Mouse (Mus musculus) urinary bladder, postnatal 25 days (tissue): ENCODE results near the gene Irf8.
"Not testable (repeated sequence)": the region's sequence is repeated elsewhere in the genome, so short reads cannot be mapped to it uniquely, and the experiment has no call there.

ENCODE experiments used
- DNase-seq: peaks from one replicate; pipeline ENCODE4 v3.0.0; 2022; ENCODE audit warnings: low spot score

The Irf8 gene

DNA sequence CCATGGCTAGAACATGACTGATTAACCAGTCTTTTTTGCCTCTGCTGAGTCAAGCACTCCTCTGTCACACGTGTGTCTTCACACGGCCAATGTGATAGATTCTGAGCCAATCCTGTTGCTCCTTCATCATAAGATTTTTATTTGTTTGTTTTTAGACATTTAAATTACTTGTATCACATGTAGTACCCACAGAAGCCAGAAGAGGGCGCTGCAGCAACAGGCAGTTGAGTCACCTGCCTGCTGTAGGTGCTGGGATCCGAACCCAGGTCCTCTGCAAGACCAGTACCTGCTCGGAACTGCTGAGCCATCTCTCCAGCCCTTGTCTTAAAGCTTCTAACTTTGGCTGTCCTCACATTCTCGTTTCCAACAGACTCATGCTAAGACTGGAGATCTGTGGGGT lies 13.1 kb upstream of the Irf8 start:
- no peak for DNase-seq

DNA sequence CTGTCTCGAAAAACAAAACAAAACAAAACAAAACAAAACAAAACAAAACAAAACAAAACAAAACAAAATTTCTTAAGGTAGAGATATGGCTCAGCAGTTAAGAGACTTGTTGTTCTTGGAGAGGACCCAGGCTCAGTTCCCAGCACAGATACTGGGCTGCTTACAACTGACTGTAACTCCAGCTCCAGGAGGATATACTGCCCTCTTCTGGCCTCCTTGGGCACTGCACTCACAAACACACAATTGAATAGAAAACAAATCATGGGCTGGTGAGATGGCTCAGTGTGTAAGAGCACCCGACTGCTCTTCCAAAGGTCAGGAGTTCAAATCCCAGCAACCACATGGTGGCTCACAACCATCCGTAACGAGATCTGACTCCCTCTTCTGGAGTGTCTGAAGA lies 12.1 kb upstream of the Irf8 start:
- not testable (repeated sequence) for DNase-seq

DNA sequence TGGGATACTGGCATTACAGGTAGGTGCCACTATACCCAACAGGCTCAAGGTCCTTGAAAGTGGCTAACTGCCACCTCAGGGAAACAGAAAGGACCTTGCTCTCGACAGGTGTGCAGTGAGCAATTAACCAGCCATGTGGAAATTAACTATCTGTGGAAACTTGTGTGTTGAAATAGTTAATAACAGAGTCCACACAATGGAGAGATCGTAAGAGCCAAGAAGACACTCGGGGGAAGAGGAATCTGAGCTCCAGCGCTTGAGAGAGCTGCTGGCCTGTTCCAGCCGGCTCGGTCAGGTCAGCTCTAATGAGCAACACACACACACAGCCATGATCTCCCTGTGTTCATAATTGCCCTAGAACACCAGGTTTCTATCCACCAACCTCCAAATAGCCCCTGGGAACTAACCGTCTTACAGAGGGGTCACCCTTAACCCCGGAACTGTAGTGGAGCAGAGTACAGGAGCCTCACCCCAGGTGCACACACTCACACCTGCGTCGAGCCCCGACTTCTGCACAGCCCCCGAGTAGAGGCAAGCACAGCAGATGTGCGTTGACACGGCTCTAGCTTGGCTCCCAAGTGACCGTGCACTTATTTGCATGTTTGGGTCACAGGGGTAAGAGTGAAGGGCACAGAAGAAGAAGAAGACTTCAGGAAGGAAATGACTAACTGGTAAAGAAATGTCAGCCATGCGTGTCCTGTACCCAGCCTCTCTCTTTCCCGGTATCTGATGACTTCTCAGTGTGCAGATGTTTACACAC lies 11.2 kb upstream of the Irf8 start:
- no peak for DNase-seq

DNA sequence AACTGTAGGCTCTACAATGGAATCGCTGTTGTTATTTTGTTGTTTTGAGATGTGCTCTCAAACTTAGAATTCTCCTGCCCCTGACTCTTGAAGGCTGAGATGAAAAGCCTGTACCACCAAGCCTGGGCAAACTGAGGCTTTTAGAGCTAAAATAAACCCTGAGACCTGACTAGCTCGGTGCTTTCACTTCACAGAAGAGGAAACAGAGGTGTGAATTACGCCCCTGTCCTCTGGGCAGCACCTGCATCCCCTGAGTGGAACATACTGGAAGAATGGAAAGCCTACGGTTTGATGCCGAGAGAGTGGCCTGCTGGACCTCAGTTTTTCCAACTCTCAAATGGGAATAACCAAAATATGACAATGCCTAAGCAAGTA lies 10.6 kb upstream of the Irf8 start:
- no peak for DNase-seq

DNA sequence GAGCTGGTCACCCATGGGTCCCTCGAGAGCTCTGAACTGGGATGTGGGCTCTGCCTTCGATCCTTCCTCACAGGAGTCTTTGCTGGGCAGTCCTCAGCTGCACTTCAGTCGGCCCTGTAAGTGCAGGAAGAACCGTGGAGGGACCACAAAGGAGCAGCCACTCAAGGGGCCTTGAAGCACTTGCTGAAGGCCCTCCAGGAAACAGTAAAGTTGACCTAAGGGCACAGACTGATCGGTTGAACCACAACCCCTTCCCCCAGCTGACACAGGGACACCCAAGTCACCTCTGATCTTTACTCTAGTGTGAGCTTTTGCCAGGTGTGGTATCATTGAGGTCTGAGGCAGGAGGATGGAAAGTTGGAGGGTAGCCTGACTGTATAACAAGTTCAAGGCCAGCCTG lies 10.1 kb upstream of the Irf8 start:
- DNase-seq, result no peak

DNA sequence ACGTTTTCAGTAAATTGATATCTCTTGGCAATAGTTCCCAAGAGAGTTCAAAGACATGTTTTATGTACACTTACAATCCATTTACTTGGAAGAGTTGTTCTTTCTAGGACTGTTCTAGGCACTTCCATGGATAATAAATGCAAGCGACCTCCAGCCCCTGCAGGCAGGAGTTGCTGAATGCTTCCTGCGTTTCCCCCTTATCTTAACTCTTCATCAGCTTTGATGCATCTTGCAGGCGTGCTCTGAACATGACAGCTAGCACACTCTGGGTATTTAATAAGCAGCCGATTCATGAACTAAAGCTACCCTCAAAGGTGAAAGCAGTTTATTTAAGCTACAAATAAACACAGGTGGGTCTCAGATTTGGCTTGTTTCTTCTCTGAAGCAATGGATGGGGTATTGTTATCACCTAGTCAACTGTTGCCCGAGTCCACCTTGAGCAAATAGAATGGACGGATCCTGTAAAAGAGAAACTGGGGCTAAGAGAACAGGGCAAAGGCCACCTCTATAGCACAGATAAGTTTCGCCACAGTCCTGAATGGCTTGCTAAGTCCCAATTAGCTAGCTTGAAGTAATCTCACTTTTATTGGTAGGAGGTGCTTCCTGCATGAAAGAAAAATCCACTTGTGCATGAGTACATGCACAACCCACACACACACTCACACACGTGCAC lies 7.5 kb upstream of the Irf8 start:
- no peak for DNase-seq

DNA sequence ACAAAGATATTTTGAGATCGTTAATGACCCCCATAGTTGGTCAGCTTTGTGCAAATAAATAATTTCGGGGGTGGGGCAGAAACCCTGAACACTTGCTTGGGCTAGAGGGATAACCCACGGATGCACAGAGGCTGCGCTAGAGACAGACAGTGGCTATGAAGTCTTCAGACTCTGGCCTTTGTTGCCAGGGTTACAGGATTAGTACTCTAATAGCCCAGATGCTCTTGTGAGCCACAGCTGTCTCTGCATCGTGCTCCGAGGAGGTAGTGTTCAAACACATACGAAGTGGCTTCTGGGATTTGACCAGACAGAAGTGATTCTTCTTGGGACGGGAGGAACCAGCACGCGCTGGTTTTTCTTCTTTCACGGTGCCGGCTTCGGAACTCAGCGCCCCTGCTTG lies 4.6 kb upstream of the Irf8 start:
- no peak for DNase-seq

DNA sequence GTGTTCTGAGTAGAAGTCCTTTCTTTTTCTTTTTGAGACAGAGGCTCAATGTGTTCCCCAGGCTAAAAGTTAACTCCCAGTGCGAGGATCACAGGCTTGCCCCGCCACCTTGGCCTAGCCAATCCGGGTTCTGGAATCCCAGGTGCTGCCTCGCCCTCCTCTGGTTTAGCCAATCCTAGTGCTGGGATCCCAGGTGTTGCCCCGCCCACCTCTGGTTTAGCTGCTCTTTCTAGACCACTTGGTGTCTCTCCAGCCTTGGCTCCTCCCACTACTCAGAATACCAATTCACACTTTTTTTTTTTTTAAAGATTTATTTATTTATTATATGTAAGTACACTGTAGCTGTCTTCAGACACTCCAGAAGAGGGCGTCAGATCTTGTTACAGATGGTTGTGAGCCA lies 4.1 kb upstream of the Irf8 start:
- DNase-seq, result no peak

DNA sequence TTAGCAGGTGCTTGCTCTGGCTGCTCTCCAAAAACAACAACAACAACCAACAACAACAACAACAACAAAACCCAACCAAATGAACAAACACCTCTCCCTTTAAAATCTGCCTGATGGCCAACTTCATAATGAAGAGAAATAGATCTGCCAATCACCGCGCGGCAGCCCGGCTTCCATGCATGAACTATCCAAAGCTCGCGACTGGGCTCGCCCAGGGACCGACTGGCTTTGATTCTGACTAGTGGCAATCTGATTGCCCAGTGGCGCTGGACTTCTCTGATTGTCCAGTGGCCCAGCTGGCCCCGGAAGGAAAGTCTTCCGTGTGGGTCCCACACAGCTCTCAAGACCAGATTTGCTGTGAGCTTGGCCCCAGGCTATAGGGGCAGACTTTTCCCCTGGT lies 328 bp downstream of the Irf8 start:
- peak; percentile 41 for DNase-seq

DNA sequence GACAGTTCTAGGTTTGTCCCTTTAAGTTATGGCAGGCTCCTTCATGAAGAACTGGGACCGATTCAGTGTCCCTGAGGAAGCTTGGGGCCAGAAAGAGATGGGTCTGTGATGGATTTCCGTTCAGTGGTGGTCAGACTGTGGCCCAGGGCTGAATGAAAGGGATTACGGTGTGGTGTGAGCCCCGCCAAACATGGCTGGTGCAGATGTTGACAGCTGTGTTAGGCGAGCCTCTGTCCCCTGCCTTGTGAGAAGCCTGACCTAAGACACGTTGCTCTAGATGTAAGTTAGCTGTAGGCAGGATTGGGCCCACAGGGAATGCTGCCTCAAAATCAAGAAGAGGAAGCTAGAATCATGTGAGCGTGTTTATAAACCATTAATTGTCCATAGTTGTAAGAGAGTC lies 1.0 kb downstream of the Irf8 start:
- DNase-seq, result no peak

DNA sequence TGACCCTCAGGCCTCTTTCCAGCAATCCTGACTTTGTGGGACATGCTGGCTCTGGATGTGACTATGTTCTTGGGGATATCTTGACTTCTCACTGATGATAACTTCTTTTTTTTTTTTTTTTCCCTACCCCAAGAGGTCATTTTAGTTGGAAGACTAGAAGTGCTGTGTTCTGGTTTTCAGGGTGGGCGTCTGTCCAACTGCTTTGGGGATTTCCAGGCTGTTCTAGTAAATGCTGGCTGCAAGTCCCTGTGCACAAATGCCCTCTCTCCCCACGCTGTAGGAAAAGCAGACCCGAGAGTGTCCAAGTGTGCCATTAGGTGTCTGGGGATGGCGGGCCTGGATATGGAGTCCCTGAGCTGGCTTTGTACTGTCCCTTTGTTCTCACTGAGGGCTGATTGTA lies 2.6 kb downstream of the Irf8 start:
- no peak for DNase-seq

DNA sequence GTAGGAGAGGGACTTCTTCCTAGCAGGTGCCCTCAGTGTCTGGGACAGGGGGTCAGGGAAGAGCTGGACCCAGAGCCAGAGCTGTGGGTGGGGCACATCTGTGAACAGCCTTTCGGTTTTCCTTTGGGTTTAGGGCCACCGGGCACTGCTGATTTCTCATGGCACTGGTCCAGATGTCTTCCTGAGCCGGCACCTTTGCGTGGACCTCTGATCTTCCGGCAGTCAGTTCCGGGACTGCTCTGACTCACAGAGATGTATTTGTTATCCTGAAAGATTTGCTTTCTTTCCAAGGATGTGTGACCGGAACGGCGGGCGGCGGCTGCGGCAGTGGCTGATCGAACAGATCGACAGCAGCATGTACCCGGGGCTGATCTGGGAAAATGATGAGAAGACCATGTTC lies 3.4 kb downstream of the Irf8 start:
- DNase-seq, result no peak

DNA sequence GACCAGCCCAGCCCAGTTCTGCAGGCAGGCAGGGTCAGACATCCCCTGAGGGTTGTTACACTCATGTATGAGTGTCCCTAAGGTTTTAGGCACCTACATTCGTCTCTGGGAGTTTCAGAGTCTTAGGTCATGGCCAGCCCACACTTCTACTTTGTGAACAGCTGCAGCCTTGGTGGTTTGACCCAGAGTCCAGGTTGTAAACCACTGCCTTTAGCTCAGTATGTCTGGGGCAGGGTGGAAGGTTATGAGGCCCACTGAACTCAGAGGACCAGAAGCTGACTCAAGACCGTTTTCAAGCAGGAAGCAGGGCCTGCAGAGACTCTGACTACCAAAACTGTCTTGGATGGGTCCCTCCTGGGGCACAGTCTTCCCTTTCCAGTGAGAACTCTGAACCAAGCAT lies 4.4 kb downstream of the Irf8 start:
- DNase-seq, result no peak

DNA sequence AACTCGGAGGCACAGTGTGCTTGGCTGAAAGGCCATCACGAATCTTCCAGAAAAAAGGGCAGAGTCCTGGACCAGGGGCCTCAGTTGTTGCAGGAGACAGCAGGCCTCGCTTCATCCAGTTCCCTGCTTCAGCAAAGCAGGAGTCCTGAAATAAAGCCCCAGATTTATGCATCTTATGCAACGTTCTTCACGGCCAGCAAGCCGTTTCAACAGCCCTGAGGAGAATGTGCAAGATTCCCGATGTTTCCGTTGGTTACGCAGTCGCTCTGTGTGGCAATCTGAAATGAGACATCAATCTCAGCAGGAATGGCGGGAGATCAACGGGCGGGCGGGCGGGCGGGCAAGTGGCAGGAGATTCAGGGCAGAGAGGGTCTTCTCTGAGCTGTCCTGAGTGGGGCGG lies 4.8 kb downstream of the Irf8 start:
- DNase-seq, result no peak

DNA sequence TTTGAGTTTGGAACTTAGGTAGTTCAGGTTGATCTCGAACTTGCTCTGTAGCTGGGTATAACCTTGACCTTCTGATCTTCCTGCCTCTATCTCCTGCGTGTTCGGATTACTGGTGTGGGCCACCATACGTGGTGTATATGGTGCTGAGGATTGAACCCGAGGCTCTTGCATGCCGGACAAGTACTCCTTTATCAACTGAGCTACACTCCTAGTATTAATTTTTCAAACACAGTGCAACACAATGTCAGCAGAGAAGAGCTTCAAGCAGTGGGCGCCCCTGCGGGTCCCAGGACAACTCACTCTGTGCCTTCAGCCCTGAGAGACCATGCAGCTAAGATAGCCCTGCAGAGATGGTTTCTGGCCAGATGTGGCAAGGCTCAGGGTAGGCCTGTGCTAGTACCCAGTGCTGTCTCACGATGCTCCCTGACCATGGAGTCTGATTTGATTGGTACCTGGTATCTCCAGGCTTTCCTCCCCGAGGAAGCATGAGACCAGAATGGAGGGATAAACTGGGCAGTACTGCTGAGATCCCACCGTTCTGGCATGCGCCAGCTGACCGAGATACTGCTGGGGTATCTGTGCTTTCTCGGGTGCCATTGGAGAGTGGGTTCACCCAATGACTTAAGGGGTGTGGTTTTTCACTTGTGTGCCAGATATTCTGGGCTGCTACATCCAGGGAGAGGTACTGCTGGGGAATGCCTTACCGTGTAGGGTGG lies 5.8 kb downstream of the Irf8 start:
- DNase-seq, result no peak

DNA sequence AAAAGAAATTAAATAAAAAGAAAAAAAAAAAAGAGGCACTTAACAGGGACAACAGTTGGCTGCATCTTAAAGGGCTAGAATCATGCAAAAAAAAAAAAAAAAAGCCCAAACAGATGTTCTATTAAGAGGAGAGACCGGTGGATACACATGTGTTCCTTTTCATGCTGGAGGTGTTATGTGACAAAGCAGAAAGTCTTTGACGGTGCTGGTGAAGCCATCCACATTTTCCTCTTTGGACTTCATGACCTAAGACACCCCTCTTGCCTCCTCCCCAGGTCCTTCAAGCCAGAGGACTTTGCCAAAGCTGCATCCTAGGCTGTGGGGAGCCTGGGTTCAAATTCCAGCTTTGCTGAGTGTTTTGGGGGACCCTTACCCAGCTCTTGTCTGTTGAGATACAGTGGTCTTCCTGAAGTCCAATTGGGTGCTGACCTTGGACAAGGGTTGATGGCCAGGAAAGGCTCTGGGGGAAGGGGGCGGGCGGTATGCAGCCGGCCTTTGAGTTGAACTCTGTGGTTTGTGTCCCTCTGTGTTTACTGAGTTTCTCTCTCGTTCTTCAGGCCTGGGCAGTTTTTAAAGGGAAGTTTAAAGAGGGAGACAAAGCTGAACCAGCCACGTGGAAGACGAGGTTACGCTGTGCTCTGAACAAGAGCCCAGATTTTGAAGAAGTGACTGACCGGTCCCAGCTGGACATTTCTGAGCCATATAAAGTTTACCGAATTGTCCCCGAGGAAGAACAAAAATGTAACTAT lies 7.2 kb downstream of the Irf8 start:
- peak; percentile 28 for DNase-seq

DNA sequence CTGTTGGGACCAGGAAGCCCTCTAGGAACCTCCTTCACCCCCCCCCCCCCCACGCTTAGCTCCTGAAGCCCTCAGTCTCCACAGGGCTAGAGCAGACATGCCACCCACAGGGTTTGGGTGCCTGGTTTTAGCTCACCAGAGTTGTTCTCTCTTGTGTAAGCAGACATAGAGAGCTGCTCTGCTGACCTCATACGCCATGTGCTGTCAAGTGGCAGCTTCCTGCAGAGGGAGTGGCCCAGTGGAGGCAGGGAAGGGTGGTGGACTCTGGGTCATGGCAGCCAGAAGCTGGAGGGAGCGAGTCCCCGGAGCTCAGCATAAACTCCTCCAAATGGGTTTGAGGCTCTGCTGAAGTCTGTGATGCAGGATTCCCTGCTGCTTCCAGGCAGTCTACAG lies 7.7 kb downstream of the Irf8 start:
- DNase-seq, result no peak

DNA sequence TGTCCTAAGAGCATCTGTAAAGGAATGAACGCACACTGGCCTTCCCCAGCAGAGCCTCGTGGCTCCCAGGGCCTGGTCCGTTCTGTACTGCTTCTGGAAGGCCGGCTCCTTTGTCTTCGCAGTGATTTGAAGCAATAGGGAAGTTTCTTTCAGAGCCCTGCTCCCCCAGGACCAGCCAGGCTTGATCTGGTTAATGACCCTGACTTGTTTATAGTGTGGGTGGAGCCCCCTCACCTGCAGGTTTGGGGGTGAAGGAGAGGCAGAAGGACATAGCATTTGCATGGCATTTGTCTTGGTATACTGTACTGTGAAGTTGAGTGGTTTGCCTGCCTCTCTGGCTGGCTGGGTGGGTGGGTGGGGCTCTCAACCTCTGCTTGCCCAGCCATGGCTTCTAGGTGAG lies 8.3 kb downstream of the Irf8 start:
- DNase-seq, result no peak

DNA sequence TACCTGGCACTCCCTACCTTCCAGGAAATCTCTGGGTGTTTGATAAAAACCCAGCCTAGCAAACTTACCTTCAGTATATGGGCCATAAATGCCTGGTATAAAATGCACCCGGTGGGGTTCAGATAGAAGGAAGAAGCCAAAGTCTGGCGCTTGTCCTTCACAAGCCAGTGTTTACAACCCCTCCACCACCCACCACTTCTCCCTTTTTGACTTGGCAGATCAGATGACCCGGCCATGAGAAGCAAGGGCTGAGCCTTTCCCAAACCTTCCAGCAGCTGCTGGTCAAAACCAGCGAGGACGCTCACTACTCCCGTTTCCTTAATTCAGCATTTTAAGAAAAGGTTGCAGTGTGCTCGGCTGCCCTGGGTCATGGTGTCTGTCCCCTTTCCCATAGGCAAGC lies 9.1 kb downstream of the Irf8 start:
- DNase-seq, result no peak

DNA sequence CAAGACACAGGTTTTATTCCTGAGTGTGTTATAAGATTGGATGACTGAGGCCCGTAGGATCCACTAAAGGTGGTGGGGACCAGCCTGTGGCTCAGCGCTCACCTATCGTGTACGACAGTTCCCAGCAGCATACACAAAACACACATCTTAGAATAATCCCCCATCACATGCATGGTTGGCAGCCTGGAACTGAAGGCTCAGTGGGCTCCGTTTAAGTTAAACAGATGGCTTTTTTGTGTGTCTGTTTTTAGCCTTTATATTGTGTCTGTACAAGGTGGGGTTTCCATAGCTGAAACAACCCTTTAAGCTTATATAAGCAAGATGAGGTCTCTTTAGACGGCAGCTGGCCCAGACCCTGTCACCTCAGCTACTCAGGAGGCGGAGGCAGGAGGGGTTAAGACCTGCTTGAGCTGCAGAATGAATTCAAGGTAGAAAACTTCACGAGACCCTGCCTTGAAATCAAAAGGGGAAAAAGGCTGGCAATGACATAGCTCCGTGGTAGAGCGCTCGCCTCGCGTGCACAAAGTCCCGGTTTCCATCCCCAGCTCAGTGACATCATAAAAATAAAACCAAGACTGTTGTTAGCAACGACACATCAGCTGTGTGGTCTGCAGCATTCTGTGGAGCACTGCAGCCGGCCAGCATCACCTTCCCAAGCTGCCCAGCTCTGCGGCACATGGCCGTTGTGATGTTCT lies 10.0 kb downstream of the Irf8 start:
- DNase-seq, result no peak

DNA sequence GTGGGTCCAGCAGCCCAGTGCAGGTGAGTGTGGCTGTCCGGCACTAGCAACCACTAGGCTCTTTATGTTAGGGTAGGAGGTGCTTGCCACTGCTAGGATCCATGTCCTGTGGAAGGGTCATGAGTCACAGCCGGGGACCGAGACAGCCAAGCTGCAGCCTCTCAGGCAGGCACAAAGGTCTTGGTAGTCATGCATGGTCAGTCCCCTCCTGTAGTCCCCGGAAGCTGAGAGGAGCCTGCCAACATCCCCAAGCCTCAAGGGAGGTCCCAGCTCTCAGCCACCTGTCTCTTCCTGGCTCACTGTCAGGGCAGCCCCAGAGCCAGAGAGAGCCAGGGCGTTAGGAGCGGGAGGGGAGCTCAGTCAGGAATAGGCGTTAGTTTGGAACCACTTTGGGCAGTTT lies 11.1 kb downstream of the Irf8 start:
- DNase-seq, result no peak

DNA sequence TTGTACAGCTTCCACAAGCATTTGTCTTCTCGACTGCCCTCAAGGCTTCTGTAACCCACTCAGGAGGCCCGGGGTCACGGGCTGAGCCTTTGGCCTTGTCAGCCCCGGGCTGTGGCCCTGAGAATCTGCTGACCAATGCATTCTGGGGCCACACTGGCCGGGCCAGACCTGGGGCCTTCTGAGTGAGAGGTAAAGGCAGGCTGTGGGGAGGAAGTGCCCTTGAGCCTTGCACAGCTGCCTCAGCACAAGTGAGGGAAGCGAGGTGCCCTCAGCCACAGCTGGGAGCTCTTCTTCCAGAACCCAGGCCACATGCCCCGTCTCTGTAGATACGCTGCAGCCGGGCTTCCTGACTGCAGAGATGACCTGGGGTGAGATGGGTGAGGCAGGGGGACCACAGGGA lies 14.5 kb downstream of the Irf8 start:
- DNase-seq, result no peak
